Mouse (Mus musculus) heart, postnatal 4 days (tissue): ENCODE measurements around the gene Olfr821. TPM values are rescaled to one million over a fixed set of nuclear protein-coding genes. Genes with fewer than 3 reads are reported as not detected.
"Not testable (repeated sequence)": the region's sequence is repeated elsewhere in the genome, so short reads cannot be mapped to it uniquely, and the experiment has no call there.

ENCODE experiments used
- DNase-seq: peaks from one replicate; pipeline ENCODE4 v3.0.0; 2021
- total RNA-seq, 2 experiments: library from RNA; stranded (reverse); gene quantifications; 2 replicates each; pipeline ENCODE4 v1.2.3; 2021

Olfr821 gene
- total RNA-seq: not detected

- no peak for DNase-seq
These were observed at the start of gene Olfr821 for GRCm38 (mm10) chr10:130030048-130030447. TSS of gene Olfr821 (plus strand) at chr10:130030348.

GRCm38 (mm10) chr10:129981867-129982266, 48.3 kb upstream of the Olfr821 start:
- DNase-seq: not testable (repeated sequence)

- not testable (repeated sequence) for DNase-seq
These were observed 45.2 kb upstream of the Olfr821 start, which contains the start of gene Gm10310 for GRCm38 (mm10) chr10:129984962-129985361. TSS of gene Gm10310 (minus strand) at chr10:129985062.

- DNase-seq: not testable (repeated sequence)
These were observed 26.0 kb upstream of the Olfr821 start for GRCm38 (mm10) chr10:130004104-130004503.

GRCm38 (mm10) chr10:130005366-130005765, 24.8 kb upstream of the Olfr821 start:
- not testable (repeated sequence) for DNase-seq

- no peak for DNase-seq
These were observed 17.8 kb upstream of the Olfr821 start, which contains the start of gene Olfr820 for GRCm38 (mm10) chr10:130012321-130012720. TSS of gene Olfr820 (plus strand) at chr10:130012621.

- DNase-seq: no peak
These were observed 6.9 kb downstream of the Olfr821 start for GRCm38 (mm10) chr10:130037096-130037495.

GRCm38 (mm10) chr10:130070910-130071309, 40.8 kb downstream of the Olfr821 start, which contains the start of gene Olfr822:
TSS of gene Olfr822 (plus strand) at chr10:130071210.
- DNase-seq: no peak

Other genes starting within 250 kb of the Olfr821 start
- not detected for gene Olfr810, start 235.4 kb upstream of the Olfr821 start, total RNA-seq
- gene Olfr811, start 226.0 kb upstream of the Olfr821 start, total RNA-seq: not detected
- not detected for gene Olfr812, start 184.3 kb upstream of the Olfr821 start, total RNA-seq
- not detected for gene Olfr813, start 175.0 kb upstream of the Olfr821 start, total RNA-seq
- gene Olfr814, start 150.5 kb upstream of the Olfr821 start, total RNA-seq: not detected
- gene Olfr815, start 124.5 kb upstream of the Olfr821 start, total RNA-seq: not detected
- not detected for gene Olfr816, start 114.8 kb upstream of the Olfr821 start, total RNA-seq
- not detected for gene Olfr818, start 81.2 kb upstream of the Olfr821 start, total RNA-seq
- gene Olfr819, start 63.1 kb upstream of the Olfr821 start, total RNA-seq: not detected
- gene Olfr247, start 54.2 kb upstream of the Olfr821 start, total RNA-seq: not detected
- not detected for gene Gm10310, start 45.3 kb upstream of the Olfr821 start, total RNA-seq
- not detected for gene Olfr820, start 17.7 kb upstream of the Olfr821 start, total RNA-seq
- not detected for gene Olfr822, start 40.9 kb downstream of the Olfr821 start, total RNA-seq
- not detected for gene Olfr823, start 85.0 kb downstream of the Olfr821 start, total RNA-seq
- not detected for gene Olfr824, start 99.7 kb downstream of the Olfr821 start, total RNA-seq
- not detected for gene Olfr825, start 136.4 kb downstream of the Olfr821 start, total RNA-seq
- gene Olfr826, start 153.8 kb downstream of the Olfr821 start, total RNA-seq: not detected
- not detected for gene Olfr827, start 184.1 kb downstream of the Olfr821 start, total RNA-seq
- not detected for gene Neurod4, start 249.9 kb downstream of the Olfr821 start, total RNA-seq